Mouse (Mus musculus) myocyte (in vitro differentiated cells): ENCODE measurements at regions not wholly inside any gene's neighbourhood (a gene's known extent, or its start where the extent isn't known, plus 50 kb on each side); places are given as distances from the start of the nearest gene placed in this dataset.

Experiments used
- CEBPB ChIP-seq: IDR thresholded peaks from 2 replicates; pipeline ENCODE4 v1.6.1; 2011; ENCODE audit warnings: mild to moderate bottlenecking, moderate library complexity; ENCODE audit not compliant: poor library complexity, insufficient read depth, severe bottlenecking
- E2F4 ChIP-seq: IDR thresholded peaks from one replicate; pipeline ENCODE4 v1.6.1; 2011; ENCODE audit warnings: mild to moderate bottlenecking, control low read depth, moderate library complexity; ENCODE audit not compliant: insufficient read depth
- MAX ChIP-seq: IDR thresholded peaks from one replicate; pipeline ENCODE4 v1.6.1; 2011; ENCODE audit warnings: low read depth, mild to moderate bottlenecking, control low read depth
- MYOD1 ChIP-seq, 3 experiments: IDR thresholded peaks; one replicate each; pipeline ENCODE4 v1.6.1; 2011; ENCODE audit warnings: control low read depth in 2 of 3, low read depth in 2 of 3, mild to moderate bottlenecking in 2 of 3, moderate library complexity in 1 of 3; ENCODE audit not compliant: insufficient read length in 2 of 3, control insufficient read depth in 1 of 3
- MYOG ChIP-seq, 3 experiments: IDR thresholded peaks; one replicate each; pipeline ENCODE4 v1.6.1; 2011; ENCODE audit warnings: control low read depth in 2 of 3, low read depth in 2 of 3, mild to moderate bottlenecking in 2 of 3; ENCODE audit not compliant: insufficient read length in 2 of 3, control insufficient read depth in 1 of 3, insufficient read depth in 1 of 3
- POLR2A ChIP-seq: IDR thresholded peaks from one replicate; pipeline ENCODE4 v1.6.1; 2011; ENCODE audit warnings: low read depth, mild to moderate bottlenecking, control low read depth, moderate library complexity; ENCODE audit not compliant: insufficient read length
- POLR2AphosphoS2 ChIP-seq: IDR thresholded peaks from one replicate; pipeline ENCODE4 v1.6.1; 2011; ENCODE audit warnings: low read depth, control low read depth; ENCODE audit not compliant: insufficient read length
- REST ChIP-seq: IDR thresholded peaks from one replicate; pipeline ENCODE4 v1.6.1; 2011; ENCODE audit warnings: mild to moderate bottlenecking, control low read depth, moderate library complexity; ENCODE audit not compliant: insufficient read depth, insufficient read length
- TCF12 ChIP-seq: IDR thresholded peaks from one replicate; pipeline ENCODE4 v1.6.1; 2011; ENCODE audit warnings: mild to moderate bottlenecking, control low read depth; ENCODE audit not compliant: poor library complexity, insufficient read depth, severe bottlenecking
- USF1 ChIP-seq: IDR thresholded peaks from one replicate; pipeline ENCODE4 v1.6.1; 2011; ENCODE audit warnings: low read depth, mild to moderate bottlenecking, control low read depth, moderate library complexity

DNA sequence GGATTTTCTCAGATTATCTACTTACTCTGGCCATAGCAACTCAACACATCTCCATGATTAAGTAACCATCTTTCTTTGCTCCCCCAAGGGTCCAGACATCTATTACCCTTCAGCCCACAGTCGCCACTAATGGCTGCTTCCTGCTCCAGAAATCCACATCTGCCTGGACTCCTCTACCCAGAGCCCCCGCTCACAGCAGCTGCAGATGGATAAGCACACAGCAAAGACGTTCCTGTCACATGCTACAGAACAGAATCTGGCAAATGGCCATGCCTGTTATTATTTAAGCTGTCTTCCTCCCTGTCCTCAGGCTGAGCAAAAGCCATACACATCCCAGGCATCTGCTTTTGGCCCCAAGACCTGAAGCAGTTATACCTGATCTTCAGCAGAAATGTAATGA, 173.8 kb upstream of the Kdm8 start:
- no peak for TF ChIP-seq MYOD1 (IDR thresholded peaks at IDR 0.05; ENCODE audit: control insufficient read depth in 1 of 3, insufficient read length in 2 of 3, low read depth in 2 of 3)
- no peak for TF ChIP-seq POLR2A
- no peak for TF ChIP-seq E2F4
- TF ChIP-seq CEBPB, result no peak
- TF ChIP-seq USF1, result no peak
- no peak for TF ChIP-seq POLR2AphosphoS2
- TF ChIP-seq TCF12, result no peak
- TF ChIP-seq REST, result no peak
- no peak for TF ChIP-seq MAX
- TF ChIP-seq MYOG (IDR thresholded peaks at IDR 0.05; ENCODE audit: control insufficient read depth in 1 of 3, insufficient read depth in 1 of 3, insufficient read length in 2 of 3, low read depth in 2 of 3), result no peak
